8 mouse cellular contexts compared by ENCODE assay signal in the genomic region with DNA sequence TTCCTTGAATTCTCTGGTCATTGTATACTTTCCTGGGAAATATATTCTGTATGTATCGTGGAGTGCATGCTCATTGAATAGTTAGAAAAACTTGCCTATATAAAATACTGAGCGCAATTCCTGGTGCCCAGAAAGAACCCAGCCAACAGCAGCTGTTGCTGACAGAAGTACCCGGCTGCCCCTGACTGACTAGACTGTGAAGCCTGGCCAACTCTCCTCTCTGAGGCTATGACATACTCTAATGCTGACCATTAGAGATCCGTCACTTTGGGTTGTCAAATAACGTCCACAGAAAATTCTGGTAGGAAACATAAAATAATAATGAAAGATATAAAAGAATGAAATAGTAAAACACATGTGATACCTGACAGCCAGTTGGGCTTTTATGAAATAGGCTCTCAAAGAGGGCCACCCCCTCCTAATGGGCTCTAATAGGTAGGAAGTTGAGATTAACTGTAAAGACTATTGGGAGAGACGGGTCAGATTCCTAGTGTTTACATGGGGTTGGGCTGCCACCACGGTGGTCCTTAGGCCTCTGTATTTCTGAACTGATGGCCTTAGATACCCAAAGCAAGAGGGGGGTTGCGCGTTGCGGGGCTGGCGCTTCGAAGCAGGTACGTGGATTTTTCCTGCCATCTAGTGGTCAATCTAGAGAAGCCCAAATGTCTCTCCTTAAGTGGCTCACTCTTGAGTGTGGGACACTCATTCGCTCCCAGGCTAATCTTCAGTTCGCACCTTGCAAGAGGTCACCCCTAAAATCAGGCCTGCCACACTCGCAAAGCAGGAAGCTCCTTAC. TPM values are rescaled to one million over a fixed set of nuclear protein-coding genes. Genes with fewer than 3 reads are reported as not detected.
DNase-seq lines count a peak whose midpoint lies in the region; ATAC-seq lines count a peak whose summit lies in the region.

No protein-coding gene starts in this region.

- ATAC-seq in hindbrain, embryonic 16.5 days: peak; percentile 83
- peak; percentile 36 for ATAC-seq in limb, embryonic 11.5 days (ENCODE audit: insufficient number of reproducible peaks, low FRiP score, low TSS enrichment, low read depth)
- ATAC-seq in neural tube, embryonic 12.5 days (ENCODE audit: low FRiP score, low read depth): peak; percentile 78

- DNase-seq in adrenal gland, postnatal 10 days: peak; percentile 17
- DNase-seq in adrenal gland, postnatal 4 days (ENCODE audit: low spot score in 2 of 2): no peak
- DNase-seq in R1 (ENCODE audit: low read depth, low spot score): peak; percentile 65
- DNase-seq in fibroblast of lung, adult 2 months (ENCODE audit: low read depth): peak; percentile 2
- peak; percentile 72 for DNase-seq in limb, embryonic 11.5 days (ENCODE audit: low spot score)
- no peak for DNase-seq in ovary, adult 18-20 months (ENCODE audit: low spot score)

- WGBS in hindbrain, embryonic 16.5 days: 25% methylated on average over 16 of the region's 16 CpGs
- 21% methylated on average over 16 of the region's 16 CpGs for WGBS in limb, embryonic 11.5 days
- WGBS in neural tube, embryonic 12.5 days: 31% methylated on average over 16 of the region's 16 CpGs

- H3K9me3 ChIP-seq in hindbrain, embryonic 16.5 days (ENCODE audit: control insufficient read depth, low read length): no peaks in the 10 kb centered on the region
- H3K9me3 ChIP-seq in limb, embryonic 11.5 days (ENCODE audit: control insufficient read depth, low read length): no peaks in the 10 kb centered on the region
- H3K9me3 ChIP-seq in neural tube, embryonic 12.5 days: no peaks in the 10 kb centered on the region

- H3K27me3 ChIP-seq in hindbrain, embryonic 16.5 days (replicated peaks; ENCODE audit: control insufficient read depth, insufficient read depth, low read length): no peaks in the 10 kb centered on the region
- no peaks in the 10 kb centered on the region for H3K27me3 ChIP-seq in limb, embryonic 11.5 days (ENCODE audit: control insufficient read depth, insufficient read depth, low read length)
- H3K27me3 ChIP-seq in neural tube, embryonic 12.5 days (replicated peaks): no peaks in the 10 kb centered on the region

- H3K27ac ChIP-seq in hindbrain, embryonic 16.5 days (ENCODE audit: low read depth, low read length): no peak overlapping the region
- no peak overlapping the region for H3K27ac ChIP-seq in limb, embryonic 11.5 days (replicated peaks; ENCODE audit: low read depth, low read length)
- H3K27ac ChIP-seq in neural tube, embryonic 12.5 days: no peak overlapping the region

- H3K4me3 ChIP-seq in hindbrain, embryonic 16.5 days (ENCODE audit: low read length): no peak overlapping the region
- no peak overlapping the region for H3K4me3 ChIP-seq in limb, embryonic 11.5 days (ENCODE audit: low read depth, low read length)
- H3K4me3 ChIP-seq in neural tube, embryonic 12.5 days: no peak overlapping the region

- H3K36me3 ChIP-seq in hindbrain, embryonic 16.5 days (ENCODE audit: control insufficient read depth, insufficient read depth, low read length): no peaks in the 10 kb centered on the region
- no peaks in the 10 kb centered on the region for H3K36me3 ChIP-seq in limb, embryonic 11.5 days (ENCODE audit: control insufficient read depth, insufficient read depth, low read length)
- H3K36me3 ChIP-seq in neural tube, embryonic 12.5 days: no peaks in the 10 kb centered on the region

- peaks cover 5% of the 10 kb centered on the region for H3K4me1 ChIP-seq in hindbrain, embryonic 16.5 days (ENCODE audit: control insufficient read depth, insufficient read depth, low read depth, low read length)
- peaks cover 5% of the 10 kb centered on the region; the same call in 1 of the 2 replicates for H3K4me1 ChIP-seq in limb, embryonic 11.5 days (ENCODE audit: control insufficient read depth, insufficient read depth, low read length)
- peaks cover 9% of the 10 kb centered on the region for H3K4me1 ChIP-seq in neural tube, embryonic 12.5 days

- peak overlapping the region; percentile 41 for H3K4me2 ChIP-seq in hindbrain, embryonic 16.5 days (ENCODE audit: low read length)
- no peak overlapping the region for H3K4me2 ChIP-seq in limb, embryonic 11.5 days (ENCODE audit: low read depth, severe bottlenecking)
- no peak overlapping the region; the same call in 1 of the 2 replicates for H3K4me2 ChIP-seq in neural tube, embryonic 12.5 days (replicated peaks)

- no peak overlapping the region for H3K9ac ChIP-seq in hindbrain, embryonic 16.5 days (ENCODE audit: low read depth, low read length)
- no peak overlapping the region for H3K9ac ChIP-seq in limb, embryonic 11.5 days (ENCODE audit: low read length)
- no peak overlapping the region for H3K9ac ChIP-seq in neural tube, embryonic 12.5 days

RNA-seq across cellular contexts. Expression of a gene that starts 53.0 kb away (rescaled TPM):
- 10 to 100 TPM; 12.4 to 13.8 TPM for total RNA-seq in adrenal gland, postnatal 10 days (2021)
- total RNA-seq in adrenal gland, postnatal 4 days (2021): 10 to 100 TPM; 16.1 to 19.1 TPM
- 11.4 and 14.3 TPM in 2 replicates for polyA plus RNA-seq in hindbrain, embryonic 16.5 days (2015; fragmentation: Nextera tagmentation; extraction: Ambion mirVana)
- polyA plus RNA-seq in limb, embryonic 11.5 days (2014; fragmentation: Nextera tagmentation; extraction: Ambion mirVana): 6.9 and 7.5 TPM in 2 replicates
- polyA plus RNA-seq in neural tube, embryonic 12.5 days (2016; fragmentation: Nextera tagmentation; extraction: Ambion mirVana): 10.8 and 12.1 TPM in 2 replicates

Comparison
In these comparisons a context has a peak if more than half of its experiments do, and no peak if none do; other contexts are left out.
1. DNase-seq: peak in adrenal gland, postnatal 10 days (single experiment), R1 (single experiment), fibroblast of lung, adult 2 months (single experiment) and limb, embryonic 11.5 days (single experiment); none in adrenal gland, postnatal 4 days (0 of 2) and ovary, adult 18-20 months (single experiment).
2. Peak in every context shown above with its lines, with median percentiles within 50 percentile points of each other: ATAC-seq.